Mouse (Mus musculus): ENCODE measurements around the gene Mdga1. TPM values are rescaled to one million over a fixed set of nuclear protein-coding genes. Genes with fewer than 3 reads are reported as not detected.

The Mdga1 gene
- polyA plus RNA-seq, 1 experiment from 2014 or later = 13.1 TPM

- H3K9ac ChIP-seq (replicated peaks) = no peak overlapping the region
- H3K9me3 ChIP-seq = no peaks in the 10 kb centered on the region
- 52% methylated on average over 7 of the region's 7 CpGs for WGBS
- no peak for ATAC-seq (ENCODE audit: low FRiP score, low read depth)
- no peak overlapping the region for H3K4me2 ChIP-seq (replicated peaks)
- no peak overlapping the region for H3K27ac ChIP-seq (replicated peaks)
- peaks cover 39% of the 10 kb centered on the region for H3K4me1 ChIP-seq
- H3K27me3 ChIP-seq = peaks cover 61% of the 10 kb centered on the region
- H3K36me3 ChIP-seq = no peaks in the 10 kb centered on the region
- H3K4me3 ChIP-seq = no peak overlapping the region
Observed at GRCm38 (mm10) chr17:29890451-29891110, 79.3 kb downstream of the Mdga1 start.

GRCm38 (mm10) chr17:29888981-29889980 lies 80.6 kb downstream of the Mdga1 start:
- Histone ChIP-seq H3K9ac (replicated peaks) (peak overlapping the region; percentile 84), H3K27me3 (peaks cover 69% of the 10 kb centered on the region), H3K36me3 (no peaks in the 10 kb centered on the region), H3K4me2 (replicated peaks) (peak overlapping the region; percentile 95), H3K4me1 (peaks cover 42% of the 10 kb centered on the region), H3K27ac (replicated peaks) (peak overlapping the region; percentile 90), H3K4me3 (peak overlapping the region; percentile 74), H3K9me3 (no peaks in the 10 kb centered on the region)
- under 1% methylated on average over 67 of the region's 67 CpGs for WGBS
- peak; percentile 62 for ATAC-seq (ENCODE audit: low FRiP score, low read depth)

- Histone ChIP-seq H3K9ac (replicated peaks) (peak overlapping the region; percentile 84), H3K27ac (replicated peaks) (peak overlapping the region; percentile 90), H3K36me3 (no peaks in the 10 kb centered on the region), H3K4me2 (replicated peaks) (peak overlapping the region; percentile 95), H3K4me1 (peaks cover 53% of the 10 kb centered on the region), H3K27me3 (peaks cover 76% of the 10 kb centered on the region), H3K9me3 (no peaks in the 10 kb centered on the region), H3K4me3 (peak overlapping the region; percentile 74)
- ATAC-seq (ENCODE audit: low FRiP score, low read depth) = peak; percentile 45
- under 1% methylated on average over 87 of the region's 93 CpGs for WGBS
Observed at GRCm38 (mm10) chr17:29887881-29888826, 81.7 kb downstream of the Mdga1 start.

- ATAC-seq (ENCODE audit: low FRiP score, low read depth) = peak; percentile 17
- Histone ChIP-seq H3K4me3 (peak overlapping the region; percentile 74), H3K36me3 (no peaks in the 10 kb centered on the region), H3K4me2 (replicated peaks) (peak overlapping the region; percentile 95), H3K4me1 (peaks cover 57% of the 10 kb centered on the region), H3K9me3 (no peaks in the 10 kb centered on the region), H3K9ac (replicated peaks) (peak overlapping the region; percentile 84), H3K27ac (replicated peaks) (peak overlapping the region; percentile 90), H3K27me3 (peaks cover 71% of the 10 kb centered on the region)
- WGBS = 0% methylated on average over 57 of the region's 57 CpGs
Observed at GRCm38 (mm10) chr17:29887271-29887880, 82.5 kb downstream of the Mdga1 start.

GRCm38 (mm10) chr17:29886655-29887251 lies 83.1 kb downstream of the Mdga1 start:
- H3K4me1 ChIP-seq = peaks cover 58% of the 10 kb centered on the region

GRCm38 (mm10) chr17:29886061-29886460 lies 83.8 kb downstream of the Mdga1 start:
- H3K4me3 ChIP-seq = peak overlapping the region; percentile 74
- H3K4me1 ChIP-seq = peaks cover 58% of the 10 kb centered on the region
- H3K4me2 ChIP-seq (replicated peaks) = peak overlapping the region; percentile 95
- H3K9me3 ChIP-seq = no peaks in the 10 kb centered on the region
- H3K27ac ChIP-seq (replicated peaks) = peak overlapping the region; percentile 90
- WGBS = 4% methylated on average over 4 of the region's 4 CpGs
- ATAC-seq (ENCODE audit: low FRiP score, low read depth) = no peak
- H3K9ac ChIP-seq (replicated peaks) = peak overlapping the region; percentile 84
- H3K36me3 ChIP-seq = no peaks in the 10 kb centered on the region
- H3K27me3 ChIP-seq = peaks cover 64% of the 10 kb centered on the region

More at GRCm38 (mm10) chr17:29886655-29887251, 83.1 kb downstream of the Mdga1 start:
- ATAC-seq (ENCODE audit: low FRiP score, low read depth) = no peak
- H3K9ac ChIP-seq (replicated peaks) = peak overlapping the region; percentile 84
- H3K4me2 ChIP-seq (replicated peaks) = peak overlapping the region; percentile 95
- peak overlapping the region; percentile 90 for H3K27ac ChIP-seq (replicated peaks)
- H3K9me3 ChIP-seq = no peaks in the 10 kb centered on the region
- no peaks in the 10 kb centered on the region for H3K36me3 ChIP-seq
- 0% methylated on average over 29 of the region's 39 CpGs for WGBS
- peak overlapping the region; percentile 74 for H3K4me3 ChIP-seq
- H3K27me3 ChIP-seq = peaks cover 70% of the 10 kb centered on the region

GRCm38 (mm10) chr17:29884596-29884995 lies 85.3 kb downstream of the Mdga1 start:
- no peak for ATAC-seq (ENCODE audit: low FRiP score, low read depth)
- peaks cover 66% of the 10 kb centered on the region for H3K4me1 ChIP-seq
- peak overlapping the region; percentile 74 for H3K4me3 ChIP-seq
- peak overlapping the region; percentile 84 for H3K9ac ChIP-seq (replicated peaks)
- H3K9me3 ChIP-seq = no peaks in the 10 kb centered on the region
- WGBS = 17% methylated on average over 6 of the region's 6 CpGs
- H3K27ac ChIP-seq (replicated peaks) = peak overlapping the region; percentile 90
- peak overlapping the region; percentile 95 for H3K4me2 ChIP-seq (replicated peaks)
- no peaks in the 10 kb centered on the region for H3K36me3 ChIP-seq
- peaks cover 49% of the 10 kb centered on the region for H3K27me3 ChIP-seq

- WGBS = 44% methylated on average over 9 of the region's 9 CpGs
- Histone ChIP-seq H3K4me3 (peak overlapping the region; percentile 74; the same call in 1 of the 2 replicates), H3K9me3 (no peaks in the 10 kb centered on the region), H3K36me3 (no peaks in the 10 kb centered on the region), H3K27me3 (peaks cover 41% of the 10 kb centered on the region), H3K4me2 (replicated peaks) (peak overlapping the region; percentile 95), H3K4me1 (peaks cover 62% of the 10 kb centered on the region), H3K27ac (replicated peaks) (peak overlapping the region; percentile 90), H3K9ac (replicated peaks) (peak overlapping the region; percentile 25; the same call in 1 of the 2 replicates)
- no peak for ATAC-seq (ENCODE audit: low FRiP score, low read depth)
Observed at GRCm38 (mm10) chr17:29883351-29883750, 86.5 kb downstream of the Mdga1 start.

- peaks cover 41% of the 10 kb centered on the region for H3K27me3 ChIP-seq
- H3K4me1 ChIP-seq = peaks cover 62% of the 10 kb centered on the region
- ATAC-seq (ENCODE audit: low FRiP score, low read depth) = no peak
- peak overlapping the region; percentile 74; the same call in 1 of the 2 replicates for H3K4me3 ChIP-seq
- peak overlapping the region; percentile 95 for H3K4me2 ChIP-seq (replicated peaks)
- no peaks in the 10 kb centered on the region for H3K36me3 ChIP-seq
- WGBS = 1% methylated on average over 5 of the region's 5 CpGs
- H3K27ac ChIP-seq (replicated peaks) = peak overlapping the region; percentile 90
- H3K9ac ChIP-seq (replicated peaks) = 0 out of 2 replicates have a peak overlapping the region, but pooled peaks have one; percentile 25
- H3K9me3 ChIP-seq = no peaks in the 10 kb centered on the region
Observed at GRCm38 (mm10) chr17:29882885-29883284, 87.0 kb downstream of the Mdga1 start.

- ATAC-seq (ENCODE audit: low FRiP score, low read depth) = no peak
- peaks cover 42% of the 10 kb centered on the region for H3K4me1 ChIP-seq
- H3K9ac ChIP-seq (replicated peaks) = no peak overlapping the region; the same call in 1 of the 2 replicates
- H3K9me3 ChIP-seq = no peaks in the 10 kb centered on the region
- no peaks in the 10 kb centered on the region for H3K36me3 ChIP-seq
- H3K27ac ChIP-seq (replicated peaks) = peak overlapping the region; percentile 22; the same call in 1 of the 2 replicates
- H3K4me2 ChIP-seq (replicated peaks) = no peak overlapping the region; the same call in 1 of the 2 replicates
- 37% methylated on average over 10 of the region's 10 CpGs for WGBS
- H3K27me3 ChIP-seq = peaks cover 21% of the 10 kb centered on the region
- no peak overlapping the region for H3K4me3 ChIP-seq
Observed at GRCm38 (mm10) chr17:29880251-29880650, 89.6 kb downstream of the Mdga1 start.
